Mouse (Mus musculus) T-helper 2 cell (primary cell): Measurements from ENCODE around the gene Ube2e2.
"Not testable (repeated sequence)": the region's sequence is repeated elsewhere in the genome, so short reads cannot be mapped to it uniquely, and the experiment has no call there.

Experiments used
- in situ Hi-C: fragments of 300-600 bp; cut with MboI, MseI; formaldehyde crosslinking; loops from one replicate; pipeline ENCODE4 v1.15.1; 2025; ENCODE audit warnings: high pct_unique_total_duplicates

The Ube2e2 gene

DNA sequence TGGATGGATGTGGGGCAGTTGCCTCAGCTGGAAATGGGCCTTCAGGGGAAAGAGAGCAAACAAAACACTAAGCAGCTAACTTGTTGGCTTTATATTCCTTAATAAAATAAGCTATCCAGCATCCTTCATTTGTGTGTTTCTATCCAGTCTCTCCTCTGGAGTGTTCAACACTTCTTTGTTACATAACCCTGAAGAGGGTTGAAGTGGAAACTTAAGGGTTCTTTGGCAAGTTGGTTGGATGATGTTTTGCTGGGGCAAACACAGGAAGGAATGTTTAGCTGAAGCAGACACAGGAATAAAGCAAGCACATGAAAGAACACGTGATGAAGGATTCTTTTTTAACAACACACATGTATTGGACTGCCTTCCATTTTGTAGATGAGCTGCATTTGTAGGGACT is 256.3 kb downstream of the Ube2e2 start:
- in situ Hi-C loops = no loop called here

- in situ Hi-C loops = no loop called here
Measured at GRCm38 (mm10) chr14:18628170-18628569, 265.9 kb downstream of the Ube2e2 start.

- in situ Hi-C loops = no loop called here
Measured at GRCm38 (mm10) chr14:18618603-18619002, 275.5 kb downstream of the Ube2e2 start.

- in situ Hi-C loops = no loop called here
Measured at GRCm38 (mm10) chr14:18601927-18602326, 292.1 kb downstream of the Ube2e2 start.

GRCm38 (mm10) chr14:18586239-18587034 is 307.6 kb downstream of the Ube2e2 start:
- in situ Hi-C loops = no loop called here

DNA sequence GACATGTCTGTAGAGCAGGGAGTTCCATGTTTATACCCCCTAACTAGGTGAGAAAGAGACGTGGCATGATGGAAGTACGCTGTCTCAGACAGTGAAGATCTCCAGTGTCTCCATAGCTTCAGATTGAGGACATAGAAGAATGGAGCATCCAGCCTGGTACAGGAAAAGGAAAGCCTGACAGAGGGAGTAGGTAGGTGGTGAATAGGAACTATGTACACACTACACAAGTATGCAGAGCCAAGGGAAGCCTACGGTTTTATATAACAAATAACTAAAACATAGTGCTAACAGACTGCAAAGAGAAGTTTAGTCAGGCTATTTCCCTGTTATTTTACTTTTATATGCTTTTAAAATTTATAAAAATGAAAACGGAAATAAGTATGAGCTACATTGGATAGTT is 312.3 kb downstream of the Ube2e2 start:
- in situ Hi-C loops = no loop called here

DNA sequence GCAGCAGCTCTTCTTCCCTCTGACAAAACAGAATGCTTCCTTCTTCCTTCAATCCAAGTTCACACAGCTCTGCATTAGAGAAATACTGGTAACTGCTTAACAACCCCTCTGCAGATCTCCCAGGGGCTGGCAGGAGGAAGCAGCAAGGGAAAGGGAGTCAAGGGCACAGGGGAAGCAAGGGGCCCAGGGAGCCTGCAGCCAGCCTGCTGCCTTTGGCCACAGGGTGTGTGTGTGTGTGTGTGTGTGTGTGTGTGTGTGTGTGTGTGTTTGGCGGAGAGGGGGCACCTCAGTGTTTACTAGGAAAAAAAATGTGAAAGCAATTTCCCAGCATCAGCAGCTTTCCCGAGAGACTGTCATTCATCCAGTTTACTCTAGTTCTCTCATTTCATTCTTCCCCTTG is 319.3 kb downstream of the Ube2e2 start:
- in situ Hi-C loops = loop anchor here (5.0 kb wide), 1 partner anchor 83 kb away; no protein-coding TSS in a partner anchor

DNA sequence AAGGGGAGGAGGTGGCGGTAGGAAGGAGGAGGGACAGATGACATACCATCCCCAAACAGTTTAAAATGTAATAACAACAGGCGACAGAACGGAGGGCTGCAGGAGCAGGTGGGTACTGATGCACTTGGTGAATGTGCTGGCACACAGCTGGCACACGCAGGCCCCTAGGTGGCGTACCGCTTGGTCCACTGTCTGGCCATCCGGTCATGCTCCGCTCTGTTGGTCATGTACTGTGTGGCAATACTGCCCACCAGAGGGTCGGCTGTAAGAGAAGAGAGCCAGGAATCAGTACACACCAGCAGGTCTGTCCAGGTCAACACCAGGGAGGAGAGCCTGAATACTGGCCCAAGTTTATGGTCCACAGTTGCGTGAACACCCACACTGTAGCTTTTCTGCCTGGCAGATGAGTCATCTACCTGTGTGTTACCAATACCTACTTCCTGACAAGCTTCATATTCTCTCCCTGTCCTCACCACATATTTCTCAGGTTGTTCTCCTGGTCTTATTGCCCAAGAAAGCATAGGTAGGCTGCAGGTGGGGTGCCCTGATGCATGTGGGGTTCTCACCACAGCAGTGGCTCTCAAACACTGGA is 319.8 kb downstream of the Ube2e2 start:
- in situ Hi-C loops = no loop called here

- in situ Hi-C loops = no loop called here
Measured at GRCm38 (mm10) chr14:18573286-18573956, 320.6 kb downstream of the Ube2e2 start.

DNA sequence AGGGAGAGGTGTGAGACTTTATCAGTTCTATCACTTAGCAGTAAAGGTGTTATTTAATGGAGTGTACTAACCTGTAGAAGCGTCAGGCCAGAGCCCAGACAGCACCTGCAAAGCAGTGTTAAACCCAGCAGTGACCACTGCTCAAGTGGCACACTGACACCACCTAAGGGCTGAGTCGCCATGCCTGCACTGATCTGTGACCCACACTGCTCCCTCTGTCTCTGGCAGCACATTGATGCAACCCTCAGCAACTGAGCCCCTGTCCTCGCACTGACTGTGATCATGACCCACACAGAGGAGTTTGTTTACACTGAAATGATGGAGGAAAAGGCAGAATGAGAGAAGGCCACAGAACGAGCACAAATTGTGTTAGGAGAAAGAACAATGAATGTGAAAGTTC is 321.2 kb downstream of the Ube2e2 start:
- in situ Hi-C loops = no loop called here

- in situ Hi-C loops = no loop called here
Measured at GRCm38 (mm10) chr14:18569615-18570014, 324.5 kb downstream of the Ube2e2 start.

DNA sequence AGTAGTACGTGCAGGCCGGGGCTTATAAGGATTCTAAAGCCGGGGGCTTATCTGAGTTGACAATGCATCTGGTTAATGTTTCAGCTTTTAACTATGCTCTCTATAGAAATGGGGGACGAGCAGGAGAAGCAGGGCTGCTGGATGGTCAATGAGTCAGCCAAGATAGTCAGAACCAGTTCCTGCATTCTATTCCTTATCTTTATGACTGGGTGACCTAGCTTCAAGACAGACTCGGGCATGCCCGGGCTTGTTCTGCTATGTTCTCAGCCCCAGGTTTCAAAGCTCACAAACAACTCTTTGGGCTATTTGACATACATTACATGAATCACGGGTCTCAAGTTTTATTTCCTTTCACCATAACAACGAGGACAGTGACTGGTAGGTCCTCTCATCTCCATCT is 329.1 kb downstream of the Ube2e2 start:
- in situ Hi-C loops = not testable (repeated sequence)

- in situ Hi-C loops = no loop called here
Measured at GRCm38 (mm10) chr14:18555287-18555686, 338.8 kb downstream of the Ube2e2 start.

- in situ Hi-C loops = no loop called here
Measured at GRCm38 (mm10) chr14:18554627-18554988, 339.5 kb downstream of the Ube2e2 start.

- in situ Hi-C loops = no loop called here
Measured at GRCm38 (mm10) chr14:18553987-18554626, 340.0 kb downstream of the Ube2e2 start.

GRCm38 (mm10) chr14:18547541-18547940 is 346.5 kb downstream of the Ube2e2 start:
- in situ Hi-C loops = no loop called here

GRCm38 (mm10) chr14:18539092-18539491 is 355.0 kb downstream of the Ube2e2 start:
- in situ Hi-C loops = not testable (repeated sequence)

- in situ Hi-C loops = no loop called here
Measured at GRCm38 (mm10) chr14:18530899-18531298, 363.2 kb downstream of the Ube2e2 start.

GRCm38 (mm10) chr14:18530496-18530895 is 363.6 kb downstream of the Ube2e2 start:
- in situ Hi-C loops = no loop called here
